Mouse (Mus musculus): ENCODE data around the gene Plac9b.
"Not testable (repeated sequence)": the region's sequence is repeated elsewhere in the genome, so short reads cannot be mapped to it uniquely, and the experiment has no call there.

The Plac9b gene

GRCm38 (mm10) chr14:26182380-26182779, at the start of gene Plac9b:
TSS of gene Plac9b (minus strand) at chr14:26182480.
- DNase-seq (ENCODE audit: low spot score in 2 of 2) = not testable (repeated sequence)

GRCm38 (mm10) chr14:26216233-26217000, 34.1 kb upstream of the Plac9b start:
- not testable (repeated sequence) for DNase-seq (ENCODE audit: low spot score in 2 of 2)

GRCm38 (mm10) chr14:26206926-26207247, 24.6 kb upstream of the Plac9b start, which contains the start of gene Tmem254b:
TSS of gene Tmem254b (minus strand) at chr14:26207041.
- not testable (repeated sequence) for DNase-seq (ENCODE audit: low spot score in 2 of 2)

- not testable (repeated sequence) for DNase-seq (ENCODE audit: low spot score in 2 of 2)
Measured at GRCm38 (mm10) chr14:26206197-26206925, 24.1 kb upstream of the Plac9b start.

- not testable (repeated sequence) for DNase-seq (ENCODE audit: low spot score in 2 of 2)
Measured at GRCm38 (mm10) chr14:26197851-26198250, 15.6 kb upstream of the Plac9b start.

GRCm38 (mm10) chr14:26188361-26188760, 6.1 kb upstream of the Plac9b start:
- DNase-seq (ENCODE audit: low spot score in 2 of 2) = not testable (repeated sequence)

GRCm38 (mm10) chr14:26186638-26187037, 4.4 kb upstream of the Plac9b start:
- not testable (repeated sequence) for DNase-seq (ENCODE audit: low spot score in 2 of 2)

- not testable (repeated sequence) for DNase-seq (ENCODE audit: low spot score in 2 of 2)
Measured at GRCm38 (mm10) chr14:26181660-26182059, 620 bp downstream of the Plac9b start.

GRCm38 (mm10) chr14:26175028-26175427, 7.3 kb downstream of the Plac9b start:
- DNase-seq (ENCODE audit: low spot score in 2 of 2) = not testable (repeated sequence)

GRCm38 (mm10) chr14:26173955-26174354, 8.3 kb downstream of the Plac9b start:
- not testable (repeated sequence) for DNase-seq (ENCODE audit: low spot score in 2 of 2)

- not testable (repeated sequence) for DNase-seq (ENCODE audit: low spot score in 2 of 2)
Measured at GRCm38 (mm10) chr14:26165266-26165665, 17.0 kb downstream of the Plac9b start.

GRCm38 (mm10) chr14:26162423-26162822, 19.9 kb downstream of the Plac9b start:
- not testable (repeated sequence) for DNase-seq (ENCODE audit: low spot score in 2 of 2)

GRCm38 (mm10) chr14:26161156-26161555, 21.1 kb downstream of the Plac9b start:
- DNase-seq (ENCODE audit: low spot score in 2 of 2) = not testable (repeated sequence)

- not testable (repeated sequence) for DNase-seq (ENCODE audit: low spot score in 2 of 2)
Measured at GRCm38 (mm10) chr14:26156032-26156431, 26.2 kb downstream of the Plac9b start.

GRCm38 (mm10) chr14:26147095-26147494, 35.2 kb downstream of the Plac9b start:
- not testable (repeated sequence) for DNase-seq (ENCODE audit: low spot score in 2 of 2)

- not testable (repeated sequence) for DNase-seq (ENCODE audit: low spot score in 2 of 2)
Measured at GRCm38 (mm10) chr14:26119095-26119494, 63.2 kb downstream of the Plac9b start.

GRCm38 (mm10) chr14:26118550-26119000, 63.7 kb downstream of the Plac9b start:
- not testable (repeated sequence) for DNase-seq (ENCODE audit: low spot score in 2 of 2)

- not testable (repeated sequence) for DNase-seq (ENCODE audit: low spot score in 2 of 2)
Measured at GRCm38 (mm10) chr14:26118150-26118549, 64.1 kb downstream of the Plac9b start, which contains the start of gene Duxbl2. TSS of gene Duxbl2 (plus strand) at chr14:26118349.
